ENCODE assay signal across 25 mouse cellular contexts in the genomic region with DNA sequence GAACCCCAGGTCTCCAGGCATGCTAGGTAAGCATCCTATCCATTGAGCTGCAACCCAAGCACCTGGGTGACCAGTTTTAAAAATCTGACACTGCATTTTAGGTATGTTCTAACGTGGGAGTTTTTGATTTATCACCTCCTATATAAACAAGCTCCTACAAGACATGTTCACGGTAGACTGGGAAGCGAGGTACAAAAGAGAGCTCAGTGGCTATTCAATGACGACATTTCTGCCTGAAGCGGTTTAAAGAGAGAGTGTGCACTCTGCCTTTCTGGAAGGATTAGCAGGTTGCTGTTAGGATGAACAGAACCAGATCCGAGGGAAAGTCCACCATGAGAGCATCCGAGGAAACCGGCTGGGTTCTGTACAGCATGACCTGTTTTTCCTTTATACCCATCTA. TPM values are rescaled to one million over a fixed set of nuclear protein-coding genes. Genes with fewer than 3 reads are reported as not detected.
DNase-seq lines count a peak whose midpoint lies in the region; ATAC-seq and TF ChIP-seq lines count a peak whose summit lies in the region.
"Had no signal": no experiment of that assay in that cellular context is flagged by ENCODE, and none has a peak within 500 bp of the region (broad histone marks: within the 10 kb centered on the region; RNA-seq: fewer than 3 reads in every experiment).

No protein-coding gene starts in this region.

- H3K4me1 ChIP-seq in forebrain, embryonic 14.5 days (ENCODE audit: control insufficient read depth, insufficient read depth, low read length) = no peaks in the 10 kb centered on the region
- peaks cover 6% of the 10 kb centered on the region for H3K4me1 ChIP-seq in forebrain, embryonic 10.5 days
- no peaks in the 10 kb centered on the region for H3K4me1 ChIP-seq in kidney, embryonic 14.5 days (ENCODE audit: control insufficient read depth, insufficient read depth, low read length)
- H3K4me1 ChIP-seq in neural tube, embryonic 15.5 days = no peaks in the 10 kb centered on the region
- H3K4me1 ChIP-seq: embryonic facial prominence, embryonic 12.5 days; embryonic facial prominence, embryonic 15.5 days; forebrain, embryonic 13.5 days had no signal

- H3K4me3 ChIP-seq in forebrain, embryonic 14.5 days (ENCODE audit: low read depth, low read length) = no peak overlapping the region
- H3K4me3 ChIP-seq in forebrain, embryonic 10.5 days = no peak overlapping the region
- H3K4me3 ChIP-seq in kidney, embryonic 14.5 days (ENCODE audit: low read length) = no peak overlapping the region
- no peak overlapping the region for H3K4me3 ChIP-seq in neural tube, embryonic 15.5 days (replicated peaks)
- H3K4me3 ChIP-seq: embryonic facial prominence, embryonic 12.5 days; embryonic facial prominence, embryonic 15.5 days; forebrain, embryonic 13.5 days; gastrocnemius, adult 2 months; heart, adult 2 months had no signal

- H3K4me2 ChIP-seq in forebrain, embryonic 14.5 days (ENCODE audit: low read length) = no peak overlapping the region
- no peak overlapping the region for H3K4me2 ChIP-seq in kidney, embryonic 14.5 days (replicated peaks; ENCODE audit: low read depth, low read length)
- no peak overlapping the region for H3K4me2 ChIP-seq in neural tube, embryonic 15.5 days
- H3K4me2 ChIP-seq: embryonic facial prominence, embryonic 12.5 days; embryonic facial prominence, embryonic 15.5 days; forebrain, embryonic 13.5 days; heart, embryonic 11.5 days; hindbrain, embryonic 14.5 days had no signal

- no peaks in the 10 kb centered on the region for H3K9me3 ChIP-seq in forebrain, embryonic 14.5 days (replicated peaks; ENCODE audit: control insufficient read depth, low read length)
- no peaks in the 10 kb centered on the region for H3K9me3 ChIP-seq in forebrain, embryonic 10.5 days
- no peaks in the 10 kb centered on the region for H3K9me3 ChIP-seq in kidney, embryonic 14.5 days (ENCODE audit: control insufficient read depth, low read length)
- H3K9me3 ChIP-seq in neural tube, embryonic 15.5 days (replicated peaks) = no peaks in the 10 kb centered on the region
- H3K9me3 ChIP-seq: embryonic facial prominence, embryonic 12.5 days; embryonic facial prominence, embryonic 15.5 days; forebrain, embryonic 13.5 days had no signal

- no peaks in the 10 kb centered on the region for H3K36me3 ChIP-seq in forebrain, embryonic 14.5 days (ENCODE audit: control insufficient read depth, insufficient read depth, low read length)
- no peaks in the 10 kb centered on the region for H3K36me3 ChIP-seq in forebrain, embryonic 10.5 days (replicated peaks)
- no peaks in the 10 kb centered on the region for H3K36me3 ChIP-seq in kidney, embryonic 14.5 days (ENCODE audit: control insufficient read depth, insufficient read depth, low read length)
- H3K36me3 ChIP-seq in neural tube, embryonic 15.5 days = no peaks in the 10 kb centered on the region
- H3K36me3 ChIP-seq: embryonic facial prominence, embryonic 12.5 days; embryonic facial prominence, embryonic 15.5 days had no signal

- peak; percentile 6 for DNase-seq in forebrain, embryonic 14.5 days (ENCODE audit: low spot score)
- DNase-seq in forebrain, embryonic 10.5 days (ENCODE audit: extremely low spot score, low spot score) = no peak
- DNase-seq in kidney, adult 8-10 months = no peak
- peak; percentile 26 for DNase-seq in brain, embryonic 14.5 days (ENCODE audit: low read depth)
- DNase-seq: adrenal gland, adult 8-10 months; adrenal gland, postnatal 25 days; cerebellum, adult 18-20 months; cerebellum, adult 9-10 months; cerebellum, postnatal 14 days; forebrain, postnatal 0 days; gastrocnemius, adult 2 months; gastrocnemius, postnatal 14 days; heart, adult 2 months; heart, postnatal 4 days had no signal

- H3K27ac ChIP-seq in forebrain, embryonic 14.5 days (ENCODE audit: low read depth, low read length) = no peak overlapping the region
- no peak overlapping the region for H3K27ac ChIP-seq in forebrain, embryonic 10.5 days
- H3K27ac ChIP-seq in kidney, embryonic 14.5 days (ENCODE audit: low read depth, low read length) = no peak overlapping the region
- H3K27ac ChIP-seq in neural tube, embryonic 15.5 days (replicated peaks) = no peak overlapping the region
- H3K27ac ChIP-seq: embryonic facial prominence, embryonic 12.5 days; embryonic facial prominence, embryonic 15.5 days; forebrain, embryonic 13.5 days; gastrocnemius, adult 2 months; heart, adult 2 months; hindbrain, embryonic 14.5 days; hindbrain, postnatal 0 days had no signal

- no peak for TF ChIP-seq CTCF in brain, embryonic 14.5 days (IDR thresholded peaks at IDR 0.05; ENCODE audit: borderline replicate concordance, extremely low read depth, insufficient read depth, insufficient read length)

- no peaks in the 10 kb centered on the region for H3K27me3 ChIP-seq in forebrain, embryonic 14.5 days (replicated peaks; ENCODE audit: control insufficient read depth, insufficient read depth, low read length)
- H3K27me3 ChIP-seq in forebrain, embryonic 10.5 days (ENCODE audit: poor library complexity, severe bottlenecking) = no peaks in the 10 kb centered on the region
- no peaks in the 10 kb centered on the region for H3K27me3 ChIP-seq in kidney, embryonic 14.5 days (ENCODE audit: control insufficient read depth, insufficient read depth, low read length)
- H3K27me3 ChIP-seq in neural tube, embryonic 15.5 days (replicated peaks) = no peaks in the 10 kb centered on the region
- H3K27me3 ChIP-seq: embryonic facial prominence, embryonic 12.5 days; embryonic facial prominence, embryonic 15.5 days; forebrain, embryonic 13.5 days had no signal

- H3K9ac ChIP-seq in forebrain, embryonic 14.5 days (ENCODE audit: low read length) = no peak overlapping the region
- no peak overlapping the region for H3K9ac ChIP-seq in kidney, embryonic 14.5 days (ENCODE audit: low read depth, low read length)
- H3K9ac ChIP-seq in neural tube, embryonic 15.5 days (replicated peaks) = no peak overlapping the region
- H3K9ac ChIP-seq: embryonic facial prominence, embryonic 12.5 days; embryonic facial prominence, embryonic 15.5 days; forebrain, embryonic 13.5 days; forebrain, postnatal 0 days; hindbrain, embryonic 14.5 days had no signal

- 22% methylated on average over 8 of the region's 8 CpGs for WGBS in forebrain, embryonic 14.5 days
- WGBS in forebrain, embryonic 10.5 days = 60% methylated on average over 8 of the region's 8 CpGs
- 47% methylated on average over 8 of the region's 8 CpGs for WGBS in kidney, embryonic 14.5 days
- WGBS in neural tube, embryonic 15.5 days = 40% methylated on average over 8 of the region's 8 CpGs

- no peak for ATAC-seq in forebrain, embryonic 14.5 days
- peak; percentile 12; the same call in 1 of the 2 replicates for ATAC-seq in kidney, embryonic 14.5 days (ENCODE audit: low FRiP score, low TSS enrichment)
- ATAC-seq in neural tube, embryonic 15.5 days (ENCODE audit: low FRiP score) = no peak
- ATAC-seq: activated CD4-positive, CD25-positive, alpha-beta regulatory T cell, adult 4 months; forebrain, embryonic 13.5 days; forebrain, postnatal 0 days; hindbrain, postnatal 0 days; inflammation-experienced regulatory T-cells, adult 6 months; intestine, embryonic 16.5 days had no signal

- TF ChIP-seq POLR2A in brain, embryonic 14.5 days (IDR thresholded peaks at IDR 0.05; ENCODE audit: borderline replicate concordance, extremely low read depth, insufficient read depth, insufficient read length, poor library complexity, severe bottlenecking) = no peak

RNA-seq across cellular contexts. Expression of a gene that starts 53.7 kb away (rescaled TPM):
- polyA plus RNA-seq in forebrain, embryonic 14.5 days (2014; fragmentation: Nextera tagmentation; extraction: Ambion mirVana) = 0.82 and 1.0 TPM in 2 replicates
- 1.6 and 2.2 TPM in 2 replicates for polyA plus RNA-seq in forebrain, embryonic 10.5 days (2016; fragmentation: Nextera tagmentation; extraction: Ambion mirVana)
- polyA plus RNA-seq in kidney, embryonic 14.5 days (2014; fragmentation: Nextera tagmentation; extraction: Ambion mirVana) = 3.0 and 3.6 TPM in 2 replicates
- 1.6 and 2.3 TPM in 2 replicates for polyA plus RNA-seq in brain, embryonic 14.5 days (2012; rRNA removed)
- 3.3 and 3.6 TPM in 2 replicates for polyA plus RNA-seq in neural tube, embryonic 15.5 days (2015; fragmentation: Nextera tagmentation; extraction: Ambion mirVana)

RNA-seq across cellular contexts. Expression of a gene that starts 54.0 kb away (rescaled TPM):
- 143 and 158 TPM in 2 replicates for polyA plus RNA-seq in forebrain, embryonic 14.5 days (2014; fragmentation: Nextera tagmentation; extraction: Ambion mirVana)
- polyA plus RNA-seq in forebrain, embryonic 10.5 days (2016; fragmentation: Nextera tagmentation; extraction: Ambion mirVana) = 408 and 417 TPM in 2 replicates
- polyA plus RNA-seq in kidney, embryonic 14.5 days (2014; fragmentation: Nextera tagmentation; extraction: Ambion mirVana) = 648 and 687 TPM in 2 replicates
- polyA plus RNA-seq in brain, embryonic 14.5 days (2012; rRNA removed) = 77.6 and 83.0 TPM in 2 replicates
- polyA plus RNA-seq in neural tube, embryonic 15.5 days (2015; fragmentation: Nextera tagmentation; extraction: Ambion mirVana) = 103 and 187 TPM in 2 replicates

Comparison
In these comparisons a context has a peak if more than half of its experiments do, and no peak if none do; other contexts are left out.
1. DNase-seq: peak in forebrain, embryonic 14.5 days (single experiment) and brain, embryonic 14.5 days (single experiment); none in forebrain, embryonic 10.5 days (single experiment) and kidney, adult 8-10 months (0 of 2).